Mouse (Mus musculus) intestine, embryonic 16.5 days (tissue): Measurements from ENCODE around the gene Col23a1. TPM values are rescaled to one million over a fixed set of nuclear protein-coding genes. Genes with fewer than 3 reads are reported as not detected.

Source experiments
- ATAC-seq: fragments of 200-750 bp; cut with Nextera tagmentation; 2 replicates; pipeline ENCODE4 v1.8.0; 2017; ENCODE audit warnings: moderate TSS enrichment, moderate library complexity
- H3K27ac ChIP-seq: fragments of 300-500 bp; sonication (generic); 2 replicates; pipeline ENCODE4 v1.5.1; 2014; ENCODE audit warnings: mild to moderate bottlenecking, low read length
- H3K27me3 ChIP-seq: fragments of 300-500 bp; sonication (generic); replicated peaks from 2 replicates; pipeline ENCODE4 v1.6.1; 2014; ENCODE audit warnings: low read length, control low read depth, mixed read lengths; ENCODE audit not compliant: control insufficient read depth, insufficient read depth
- H3K36me3 ChIP-seq: fragments of 300-500 bp; sonication (generic); 2 replicates; pipeline ENCODE4 v1.6.1; 2014; ENCODE audit warnings: low read length, control low read depth; ENCODE audit not compliant: control insufficient read depth, insufficient read depth
- H3K4me1 ChIP-seq: fragments of 300-500 bp; sonication (generic); 2 replicates; pipeline ENCODE4 v1.6.1; 2014; ENCODE audit warnings: low read length, control low read depth, mixed read lengths; ENCODE audit not compliant: control insufficient read depth, insufficient read depth
- H3K4me2 ChIP-seq: fragments of 300-500 bp; sonication (generic); 2 replicates; pipeline ENCODE4 v1.6.1; 2014; ENCODE audit warnings: low read depth, low read length, control low read depth
- H3K4me3 ChIP-seq: fragments of 300-500 bp; sonication (generic); 2 replicates; pipeline ENCODE4 v1.5.1; 2014; ENCODE audit warnings: mild to moderate bottlenecking, low read length
- H3K9ac ChIP-seq: fragments of 300-500 bp; sonication (generic); 2 replicates; pipeline ENCODE4 v1.6.1; 2014; ENCODE audit warnings: low read depth, low read length
- H3K9me3 ChIP-seq: fragments of 300-500 bp; sonication (generic); 2 replicates; pipeline ENCODE4 v1.6.1; 2016; ENCODE audit warnings: low read length, control low read depth; ENCODE audit not compliant: control insufficient read depth
- WGBS: fragments of 180-500 bp; shearing (Covaris S2); extraction: QIAGEN DNeasy Blood & Tissue Kit; methylation state at CpG from one replicate; pipeline ENCODE4 v1.1.7; 2014; 5-methylcytosine and 5-hydroxymethylcytosine counted together
- polyA plus RNA-seq: library from polyadenylated mRNA; unstranded; fragments of >200 nt; fragmentation: Nextera tagmentation; extraction: Ambion mirVana; gene quantifications from 2 replicates; pipeline ENCODE4 v1.2.1, GENCODE M21; 2015

The Col23a1 gene
- polyA plus RNA-seq: 5.4 and 5.5 TPM in 2 replicates

DNA sequence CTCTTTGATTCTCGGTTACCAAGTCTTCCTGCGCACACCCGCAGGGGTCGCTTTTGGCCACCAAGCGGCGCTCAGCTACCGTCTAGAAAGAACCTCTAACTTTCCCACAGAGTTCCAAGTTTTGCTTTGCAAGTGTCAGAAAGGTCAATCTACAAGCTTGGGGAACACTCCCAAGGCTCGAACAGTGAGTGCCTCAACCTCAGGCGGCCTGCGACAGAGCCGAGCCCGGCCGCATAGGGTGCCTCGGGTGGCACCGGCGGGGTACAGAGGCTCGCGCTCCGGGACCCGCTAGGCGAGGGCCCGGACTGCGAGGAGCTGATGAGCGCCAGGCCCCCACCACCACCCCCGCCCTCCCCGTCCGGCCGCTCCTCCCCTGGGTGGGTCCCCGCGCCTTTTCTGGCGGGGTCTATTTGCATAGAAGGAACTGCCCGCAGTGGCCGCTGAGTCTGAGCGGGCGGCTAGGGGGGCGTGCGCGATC is at the start of gene Col23a1:
Gene Col23a1 (plus strand): TSS at position 357 of the 478 bp plus-strand sequence.
- Histone ChIP-seq H3K4me3 (peak within 1 kb of the TSS; percentile 70), H3K36me3 (no peaks in the 10 kb centered on the region), H3K4me1 (0 out of 2 replicates have a peak, but pooled peaks cover 3% of the 10 kb centered on the region), H3K27me3 (no peaks in the 10 kb centered on the region), H3K9ac (peak within 1 kb of the TSS; percentile 76), H3K27ac (peak within 1 kb of the TSS; percentile 48; the same call in 1 of the 2 replicates), H3K4me2 (peak within 1 kb of the TSS; percentile 88), H3K9me3 (no peaks in the 10 kb centered on the region)
- under 1% methylated on average over 34 of the region's 38 CpGs for WGBS
- peak; percentile 93 for ATAC-seq

- Histone ChIP-seq H3K27ac (no peak overlapping the region), H3K4me2 (no peak overlapping the region), H3K4me3 (no peak overlapping the region), H3K4me1 (no peaks in the 10 kb centered on the region), H3K9me3 (no peaks in the 10 kb centered on the region), H3K27me3 (no peaks in the 10 kb centered on the region), H3K9ac (no peak overlapping the region), H3K36me3 (no peaks in the 10 kb centered on the region)
- 89% methylated on average over 2 of the region's 2 CpGs for WGBS
- ATAC-seq: no peak
Observed at GRCm38 (mm10) chr11:51242897-51243296, 46.8 kb upstream of the Col23a1 start.

GRCm38 (mm10) chr11:51257006-51257405 is 32.7 kb upstream of the Col23a1 start:
- Histone ChIP-seq H3K27me3 (no peaks in the 10 kb centered on the region), H3K36me3 (no peaks in the 10 kb centered on the region), H3K4me2 (no peak overlapping the region), H3K4me3 (no peak overlapping the region), H3K4me1 (no peaks in the 10 kb centered on the region), H3K9me3 (no peaks in the 10 kb centered on the region), H3K9ac (no peak overlapping the region), H3K27ac (no peak overlapping the region)
- 88% methylated on average over 4 of the region's 4 CpGs for WGBS
- ATAC-seq: no peak

DNA sequence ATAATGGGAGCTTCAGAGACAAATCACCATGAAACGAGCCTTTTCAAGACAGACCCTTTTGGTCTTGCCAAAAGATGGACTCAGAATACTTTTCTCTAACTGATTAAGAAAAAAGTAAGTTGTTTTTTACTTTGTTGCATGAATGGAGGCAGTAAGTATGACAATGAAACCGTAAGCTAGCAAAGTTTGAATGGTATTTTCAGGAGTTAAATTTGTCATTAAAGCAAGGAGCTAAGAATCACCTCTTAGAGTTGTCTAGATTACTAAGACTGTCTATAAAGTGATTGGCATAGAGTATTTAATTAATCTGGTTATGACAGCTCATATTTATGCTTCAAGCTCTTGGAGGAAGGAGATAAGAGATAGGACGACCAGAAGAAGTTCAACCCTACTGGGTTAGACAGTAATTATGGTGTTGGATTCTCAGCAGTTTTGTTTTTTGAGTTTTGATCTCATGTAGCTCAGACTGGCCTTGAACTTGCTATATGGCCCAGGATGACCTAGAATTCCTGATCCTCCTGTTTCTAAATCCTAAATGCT is 28.0 kb upstream of the Col23a1 start, which contains the start of gene Clk4:
Gene Clk4 (plus strand): TSS at position 51 of the 540 bp plus-strand sequence.
- H3K4me1 ChIP-seq: peaks cover 16% of the 10 kb centered on the region
- 78% methylated on average over 3 of the region's 3 CpGs for WGBS
- peak within 1 kb of the TSS; percentile 78 for H3K4me3 ChIP-seq
- H3K36me3 ChIP-seq: no peaks in the 10 kb centered on the region
- peak within 1 kb of the TSS; percentile 95 for H3K9ac ChIP-seq
- no peaks in the 10 kb centered on the region for H3K27me3 ChIP-seq
- ATAC-seq: no peak
- no peaks in the 10 kb centered on the region for H3K9me3 ChIP-seq
- peak within 1 kb of the TSS; percentile 92 for H3K4me2 ChIP-seq
- peak within 1 kb of the TSS; percentile 89 for H3K27ac ChIP-seq

- peak; percentile 97 for ATAC-seq
- WGBS: 8% methylated on average over 57 of the region's 57 CpGs
- no peaks in the 10 kb centered on the region for H3K9me3 ChIP-seq
Observed at GRCm38 (mm10) chr11:51262342-51263285, 27.1 kb upstream of the Col23a1 start, which contains the start of gene BC049762. Gene BC049762, minus strand, starts transcription at chr11:51263046.

GRCm38 (mm10) chr11:51263286-51263831 is 26.4 kb upstream of the Col23a1 start:
- peak; percentile 71 for ATAC-seq
- Histone ChIP-seq H3K9me3 (no peaks in the 10 kb centered on the region), H3K4me3 (peak overlapping the region; percentile 78), H3K27ac (peak overlapping the region; percentile 95), H3K4me1 (peaks cover 18% of the 10 kb centered on the region), H3K4me2 (peak overlapping the region; percentile 85), H3K9ac (peak overlapping the region; percentile 95), H3K36me3 (no peaks in the 10 kb centered on the region), H3K27me3 (no peaks in the 10 kb centered on the region)
- 0% methylated on average over 50 of the region's 50 CpGs for WGBS

More at GRCm38 (mm10) chr11:51262342-51263285, 27.1 kb upstream of the Col23a1 start, which contains the start of gene BC049762:
- Histone ChIP-seq H3K27me3 (no peaks in the 10 kb centered on the region), H3K9ac (peak within 1 kb of the TSS; percentile 95), H3K4me3 (peak within 1 kb of the TSS; percentile 78), H3K36me3 (no peaks in the 10 kb centered on the region), H3K4me1 (peaks cover 18% of the 10 kb centered on the region), H3K27ac (peak within 1 kb of the TSS; percentile 95), H3K4me2 (peak within 1 kb of the TSS; percentile 92)

GRCm38 (mm10) chr11:51264352-51264751 is 25.4 kb upstream of the Col23a1 start:
- H3K27ac ChIP-seq: peak overlapping the region; percentile 41; the same call in 1 of the 2 replicates
- H3K9me3 ChIP-seq: no peaks in the 10 kb centered on the region
- peak overlapping the region; percentile 95 for H3K9ac ChIP-seq
- 10% methylated on average over 6 of the region's 6 CpGs for WGBS
- no peaks in the 10 kb centered on the region for H3K27me3 ChIP-seq
- peak overlapping the region; percentile 85 for H3K4me2 ChIP-seq
- H3K4me1 ChIP-seq: peaks cover 18% of the 10 kb centered on the region
- peak; percentile 31; the same call in 1 of the 2 replicates for ATAC-seq
- H3K36me3 ChIP-seq: no peaks in the 10 kb centered on the region
- H3K4me3 ChIP-seq: peak overlapping the region; percentile 78

DNA sequence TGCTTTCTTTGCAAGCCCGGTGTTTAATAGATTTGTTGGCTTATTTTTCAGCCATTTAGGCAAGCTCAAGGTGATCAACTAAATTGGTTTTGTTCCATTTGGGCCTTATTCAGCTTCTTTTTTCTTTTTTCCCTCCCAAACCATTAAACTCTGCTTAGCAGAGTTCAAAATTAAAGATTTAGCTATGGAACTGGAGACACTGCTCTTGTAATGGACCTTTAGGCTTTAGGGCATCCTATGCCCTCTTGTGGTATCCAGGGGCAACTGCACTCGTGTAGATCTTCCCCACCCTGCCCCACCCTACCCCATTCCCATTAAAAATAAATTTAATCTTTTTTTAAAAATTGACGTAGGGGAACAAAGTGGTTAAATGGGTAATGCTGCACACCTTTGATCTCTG is 24.4 kb upstream of the Col23a1 start:
- Histone ChIP-seq H3K27ac (no peak overlapping the region), H3K27me3 (no peaks in the 10 kb centered on the region), H3K9me3 (no peaks in the 10 kb centered on the region), H3K4me1 (peaks cover 18% of the 10 kb centered on the region), H3K9ac (no peak overlapping the region), H3K36me3 (no peaks in the 10 kb centered on the region), H3K4me2 (peak overlapping the region; percentile 85), H3K4me3 (peak overlapping the region; percentile 78)
- no peak for ATAC-seq
- 42% methylated on average over 3 of the region's 3 CpGs for WGBS

DNA sequence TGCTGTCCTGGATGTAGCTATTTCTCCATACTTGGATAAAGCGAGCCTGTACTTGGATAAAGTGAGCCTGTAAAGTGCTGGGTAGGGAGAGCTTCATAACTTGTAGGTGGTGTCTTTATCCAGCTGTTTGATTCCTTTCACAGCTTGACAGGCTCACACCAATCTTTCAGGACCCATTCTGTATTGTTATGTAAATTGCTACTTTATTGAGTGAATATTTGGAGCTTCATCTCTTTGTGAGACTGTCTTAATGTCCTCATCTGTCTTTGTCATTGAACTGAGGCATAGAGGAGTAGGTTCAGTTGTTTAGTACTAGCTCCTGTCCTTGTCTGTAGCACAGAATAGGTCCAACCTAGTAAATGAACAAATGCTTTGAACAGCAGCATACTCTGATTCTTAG is 15.3 kb upstream of the Col23a1 start:
- H3K9ac ChIP-seq: no peak overlapping the region
- H3K4me3 ChIP-seq: no peak overlapping the region
- no peaks in the 10 kb centered on the region for H3K4me1 ChIP-seq
- H3K27ac ChIP-seq: no peak overlapping the region
- H3K36me3 ChIP-seq: peaks cover 13% of the 10 kb centered on the region
- ATAC-seq: no peak
- no peaks in the 10 kb centered on the region for H3K9me3 ChIP-seq
- WGBS: 88% methylated on average over 1 of the region's 1 CpGs
- H3K4me2 ChIP-seq: no peak overlapping the region
- no peaks in the 10 kb centered on the region for H3K27me3 ChIP-seq
